Mouse (Mus musculus) megakaryocyte, embryonic 14.5 days (primary cell): ENCODE results near the gene Dgkg.

ENCODE experiments used
- FLI1 ChIP-seq: IDR thresholded peaks from 2 replicates; pipeline ENCODE4 v1.6.1; 2012; ENCODE audit warnings: low read length, inconsistent platforms, mixed read lengths
- GATA1 ChIP-seq: IDR thresholded peaks from 3 replicates; pipeline ENCODE4 v1.6.1; 2012; ENCODE audit warnings: mixed read lengths, low read length, inconsistent platforms, borderline replicate concordance

DNA sequence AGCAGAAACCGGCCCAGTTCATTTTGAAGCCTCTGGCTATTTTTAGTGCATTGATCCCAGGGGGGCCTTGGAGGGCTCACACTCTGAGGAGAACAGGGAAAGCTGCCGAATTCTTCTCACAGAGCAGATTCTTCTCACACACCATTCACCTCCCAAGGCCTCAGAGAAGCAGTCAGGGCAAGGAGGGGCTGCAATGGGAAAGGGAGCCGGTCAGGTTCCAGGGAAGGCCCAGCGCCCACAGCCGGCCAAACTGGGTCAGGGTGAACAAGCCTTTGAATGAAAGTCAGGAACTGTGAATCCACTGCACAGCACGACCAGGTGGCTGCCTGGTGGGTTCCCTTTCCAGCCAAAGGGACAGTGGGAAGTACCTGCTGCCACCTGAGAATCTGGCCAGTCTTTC, 47.9 kb upstream of the Dgkg start:
- no peak for TF ChIP-seq GATA1
- TF ChIP-seq FLI1, result no peak
